Mouse (Mus musculus): ENCODE data around the gene Gch1. TPM values are rescaled to one million over a fixed set of nuclear protein-coding genes. Genes with fewer than 3 reads are reported as not detected.
A peak's percentile ranks its signal among the peaks of the same experiment; 100 is the strongest.

The Gch1 gene
- total RNA-seq (2018; cell fraction: chromatin; rRNA removed) = 100 to 1,000 TPM in 14 of 26 experiments, 10 to 100 TPM in 12; 20.2 to 380 (median 117) TPM
- total RNA-seq (2018; cell fraction: cytosol; rRNA removed) = 10 to 100 TPM; 11.3 to 73.2 (median 26.9) TPM
- total RNA-seq (2018; cell fraction: nucleus; rRNA removed) = 100 to 1,000 TPM in 15 of 26 experiments, 10 to 100 TPM in 11; 20.7 to 309 (median 108) TPM
- polyA plus RNA-seq (2018) = 5.9 to 18.8 TPM (median 16.6 TPM) in 3 replicates

DNA sequence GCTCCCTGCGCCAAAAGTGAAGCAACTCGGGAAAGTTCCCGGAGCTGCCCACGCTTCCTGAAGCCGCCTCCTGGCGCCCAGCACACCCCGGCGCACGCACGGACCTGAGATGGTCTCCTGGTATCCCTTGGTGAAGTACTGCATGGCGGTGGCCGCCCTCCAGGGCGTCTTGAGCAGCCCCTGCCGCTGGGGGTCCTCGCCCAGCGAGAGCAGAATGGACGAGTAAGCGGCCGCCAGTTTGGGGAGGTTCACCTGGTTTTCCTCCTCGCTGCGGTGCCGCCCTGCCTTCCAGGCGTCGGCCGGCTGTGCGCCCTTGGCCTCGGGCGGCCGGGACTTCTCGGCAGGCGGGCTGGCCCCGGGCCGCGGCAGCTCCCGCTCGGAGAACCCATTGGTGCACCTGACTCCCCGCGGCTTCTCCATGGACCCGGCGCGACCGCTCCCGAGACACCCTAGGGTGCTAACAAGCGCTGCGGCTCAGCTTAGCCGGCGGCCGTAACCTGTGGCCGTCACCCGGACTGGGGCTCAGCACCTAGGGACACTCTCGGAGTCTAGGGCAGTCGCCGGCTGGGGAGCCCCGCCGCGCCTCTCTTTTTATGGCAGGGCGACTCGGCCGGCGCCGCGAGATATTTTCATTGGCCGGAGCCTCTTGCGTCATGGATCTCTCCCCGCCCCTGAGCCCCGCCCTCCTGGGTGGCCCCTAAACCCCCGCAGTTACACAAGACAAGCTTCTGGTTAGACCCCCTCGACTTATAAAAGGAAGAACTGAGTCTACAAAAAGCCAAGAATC, at the start of gene Gch1:
Gene Gch1, minus strand, starts transcription at position 566 of the 787 bp plus-strand sequence.
- under 1% methylated on average over 68 of the region's 68 CpGs for WGBS (ENCODE audit: missing documents)
- H3K4me3 ChIP-seq (ENCODE audit: inconsistent target) = peak within 1 kb of the TSS; percentile 72
- H3K36me3 ChIP-seq (ENCODE audit: inconsistent target) = peaks cover 10% of the 10 kb centered on the region; the same call in 1 of the 2 replicates
- peak within 1 kb of the TSS; percentile 82 for H3K27ac ChIP-seq
- peaks cover 44% of the 10 kb centered on the region for H3K79me2 ChIP-seq (ENCODE audit: inconsistent target)

DNA sequence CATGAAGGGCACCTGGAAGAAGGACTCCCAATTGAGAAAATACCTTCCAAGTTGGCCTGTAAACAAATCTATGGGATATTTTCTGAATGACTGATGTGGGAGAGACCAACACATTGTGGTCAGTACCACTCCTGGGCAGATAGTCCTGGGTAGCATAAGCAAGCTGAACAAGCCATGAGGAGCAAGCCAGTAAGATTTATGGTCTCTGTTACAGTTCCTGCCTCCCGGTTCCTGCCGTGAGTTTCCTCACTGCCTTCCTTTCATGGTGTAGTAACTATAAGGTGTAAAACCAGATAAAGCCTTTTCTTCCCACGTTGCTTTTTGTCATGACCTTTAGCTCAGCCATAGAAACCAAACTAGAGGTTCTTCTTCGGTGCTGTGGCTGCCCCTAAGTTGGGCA, 48.1 kb upstream of the Gch1 start:
- H3K27ac ChIP-seq = no peak overlapping the region
- 91% methylated on average over 4 of the region's 4 CpGs for WGBS (ENCODE audit: missing documents)
- H3K79me2 ChIP-seq (ENCODE audit: inconsistent target) = no peaks in the 10 kb centered on the region
- H3K36me3 ChIP-seq (ENCODE audit: inconsistent target) = 0 out of 2 replicates have a peak, but pooled peaks cover 4% of the 10 kb centered on the region
- H3K4me3 ChIP-seq (ENCODE audit: inconsistent target) = no peak overlapping the region

DNA sequence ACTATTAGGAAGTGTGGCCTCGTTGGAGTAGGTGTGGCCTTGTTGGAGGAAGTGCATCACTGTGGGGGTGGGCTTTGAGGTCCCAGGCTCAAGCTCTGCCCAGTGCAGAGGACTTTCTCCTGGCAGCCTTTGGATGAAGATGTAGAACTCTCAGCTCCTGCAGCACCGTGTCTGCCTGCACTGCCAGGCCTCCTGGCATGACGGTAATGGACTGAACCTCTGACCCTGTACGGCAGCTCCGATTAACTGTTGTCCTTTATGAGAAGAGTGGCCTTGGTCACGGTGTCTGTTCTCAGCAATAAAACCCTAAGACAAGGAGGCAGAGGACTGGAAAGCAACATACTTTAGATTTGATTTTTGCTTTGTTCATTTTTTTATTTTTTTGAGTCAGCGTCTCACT, 47.3 kb upstream of the Gch1 start:
- 92% methylated on average over 7 of the region's 7 CpGs for WGBS (ENCODE audit: missing documents)
- Histone ChIP-seq H3K27ac (no peak overlapping the region), H3K4me3 (ENCODE audit: inconsistent target) (no peak overlapping the region), H3K79me2 (ENCODE audit: inconsistent target) (no peaks in the 10 kb centered on the region), H3K36me3 (ENCODE audit: inconsistent target) (0 out of 2 replicates have a peak, but pooled peaks cover 3% of the 10 kb centered on the region)

DNA sequence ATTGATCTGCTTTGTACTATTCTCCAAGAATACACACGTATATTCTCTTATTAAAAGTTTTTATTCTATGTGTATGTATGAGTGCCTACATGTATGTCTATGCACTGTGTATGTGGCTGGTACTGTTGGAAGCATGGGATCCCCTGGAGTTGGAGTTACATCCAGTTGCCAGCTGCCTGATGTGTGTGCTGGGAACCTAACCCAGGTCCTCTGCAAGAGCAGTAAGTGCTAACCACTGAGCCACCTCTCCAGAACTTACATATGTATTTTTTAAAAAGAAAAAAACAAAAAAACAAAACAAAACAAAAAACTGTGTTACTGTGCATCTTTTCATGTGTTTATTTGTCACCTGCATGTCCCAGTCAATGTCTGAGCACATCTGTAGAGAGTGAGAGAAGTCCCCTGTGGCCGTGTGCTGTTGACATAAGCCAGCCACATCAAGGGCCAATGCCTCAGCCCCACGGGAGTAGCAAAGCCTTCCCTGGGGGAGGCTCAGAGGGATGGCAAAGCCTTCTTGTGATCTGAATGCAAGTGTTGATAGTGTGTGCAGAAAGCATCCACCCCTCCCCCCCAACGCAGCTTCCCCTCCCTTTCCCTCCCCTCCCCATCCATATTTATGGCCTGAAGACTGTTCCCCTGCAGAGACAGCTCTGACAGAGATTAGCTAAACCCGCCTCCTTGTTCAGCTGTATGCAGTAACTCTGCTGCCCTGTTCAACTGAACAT, 45.5 kb upstream of the Gch1 start:
- no peaks in the 10 kb centered on the region for H3K79me2 ChIP-seq (ENCODE audit: inconsistent target)
- H3K4me3 ChIP-seq (ENCODE audit: inconsistent target) = no peak overlapping the region
- WGBS (ENCODE audit: missing documents) = 90% methylated on average over 4 of the region's 5 CpGs
- no peaks in the 10 kb centered on the region for H3K36me3 ChIP-seq (ENCODE audit: inconsistent target)
- no peak overlapping the region for H3K27ac ChIP-seq

DNA sequence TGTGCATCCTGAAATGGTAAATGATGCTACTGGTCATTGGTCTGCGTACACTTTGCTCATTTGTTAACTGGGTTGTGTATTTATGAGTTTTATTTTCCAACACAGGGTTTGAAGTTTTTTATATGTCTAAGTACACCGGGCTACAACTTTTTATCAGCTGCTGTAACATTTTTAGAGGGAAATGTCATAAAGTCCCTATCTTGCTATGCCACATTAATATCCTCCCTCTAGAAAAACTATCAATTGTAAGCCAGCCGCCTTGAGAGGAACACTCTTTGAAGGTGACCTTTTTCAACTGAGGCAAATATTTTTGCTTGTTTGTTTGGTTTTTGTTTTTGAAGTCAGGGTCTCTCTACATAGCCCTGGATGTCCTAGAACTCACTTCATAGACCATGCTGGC, 44.8 kb upstream of the Gch1 start:
- Histone ChIP-seq H3K27ac (no peak overlapping the region), H3K36me3 (ENCODE audit: inconsistent target) (no peaks in the 10 kb centered on the region), H3K79me2 (ENCODE audit: inconsistent target) (no peaks in the 10 kb centered on the region), H3K4me3 (ENCODE audit: inconsistent target) (no peak overlapping the region)
- WGBS (ENCODE audit: missing documents) = 97% methylated on average over 3 of the region's 3 CpGs

DNA sequence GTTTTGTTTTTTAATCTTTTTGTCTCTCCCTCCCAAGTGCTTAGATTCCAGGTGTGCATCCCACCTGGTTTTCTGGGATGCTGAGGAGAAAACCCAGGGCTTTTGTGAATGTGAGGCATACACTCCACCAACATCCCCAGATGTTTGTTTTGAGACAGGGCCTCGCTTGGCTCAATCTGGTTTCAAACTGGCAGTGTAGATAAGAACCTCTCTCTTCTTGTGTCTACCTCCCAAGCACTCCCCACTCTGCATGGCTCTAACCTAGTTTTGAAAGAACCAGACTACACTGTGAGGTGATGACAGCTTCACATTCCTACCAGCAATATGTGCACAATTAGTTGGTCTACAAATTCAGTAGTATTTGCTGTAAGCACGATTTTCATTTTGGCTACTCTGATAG, 44.4 kb upstream of the Gch1 start:
- H3K27ac ChIP-seq = no peak overlapping the region
- H3K79me2 ChIP-seq (ENCODE audit: inconsistent target) = no peaks in the 10 kb centered on the region
- no peaks in the 10 kb centered on the region for H3K36me3 ChIP-seq (ENCODE audit: inconsistent target)
- WGBS (ENCODE audit: missing documents) = 90% methylated on average over 2 of the region's 2 CpGs
- H3K4me3 ChIP-seq (ENCODE audit: inconsistent target) = no peak overlapping the region

DNA sequence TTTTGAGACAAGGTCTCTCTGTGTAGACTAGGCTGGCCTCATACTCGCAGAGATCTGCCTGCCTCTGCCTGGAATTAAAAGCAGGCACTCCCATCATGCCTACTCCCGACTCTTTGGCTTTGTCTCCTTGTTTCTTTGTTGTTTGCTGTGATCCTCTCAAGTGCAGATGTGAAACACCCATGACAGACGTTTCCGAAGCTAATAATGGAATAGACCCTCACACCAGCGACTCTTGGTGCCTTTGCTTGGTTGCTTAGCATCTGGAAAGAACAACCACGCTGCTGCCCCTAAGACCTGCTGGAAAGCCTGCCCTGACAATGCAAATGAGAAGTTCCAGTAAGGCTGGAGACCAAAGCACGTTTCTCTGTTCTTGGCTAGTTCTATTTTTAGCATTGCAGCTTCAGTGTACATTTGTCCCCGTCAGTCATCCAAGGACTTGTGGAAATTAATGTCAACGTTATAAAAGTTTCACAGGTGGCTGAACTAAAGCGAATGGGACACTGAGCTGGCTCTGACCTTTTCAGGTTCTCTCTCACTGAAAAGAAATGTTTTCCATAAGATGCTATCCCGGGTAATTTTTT, 40.7 kb upstream of the Gch1 start:
- no peak overlapping the region for H3K27ac ChIP-seq
- no peaks in the 10 kb centered on the region for H3K79me2 ChIP-seq (ENCODE audit: inconsistent target)
- H3K4me3 ChIP-seq (ENCODE audit: inconsistent target) = no peak overlapping the region
- 59% methylated on average over 11 of the region's 11 CpGs for WGBS (ENCODE audit: missing documents)
- no peaks in the 10 kb centered on the region for H3K36me3 ChIP-seq (ENCODE audit: inconsistent target)

DNA sequence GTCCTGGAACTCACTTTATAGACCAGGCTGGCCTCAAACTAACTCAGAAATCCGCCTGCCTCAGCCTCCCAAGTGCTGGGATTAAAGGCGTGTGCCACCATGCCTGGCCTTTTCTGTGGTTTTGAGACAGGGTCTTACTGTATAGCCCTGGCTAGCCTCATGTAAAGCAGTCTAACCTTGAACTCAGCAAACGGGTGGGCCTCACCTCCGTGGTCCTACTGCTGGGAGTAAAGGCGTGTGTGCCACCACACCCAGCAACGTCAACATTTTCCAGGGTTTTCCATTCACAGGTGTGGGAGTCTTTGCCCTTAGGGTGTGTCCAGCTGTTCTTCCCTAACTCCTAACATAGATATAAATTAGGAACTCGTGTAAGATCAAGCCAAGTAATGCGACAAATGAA, 36.7 kb upstream of the Gch1 start:
- Histone ChIP-seq H3K36me3 (ENCODE audit: inconsistent target) (no peaks in the 10 kb centered on the region), H3K27ac (no peak overlapping the region), H3K79me2 (ENCODE audit: inconsistent target) (no peaks in the 10 kb centered on the region), H3K4me3 (ENCODE audit: inconsistent target) (no peak overlapping the region)
- 97% methylated on average over 8 of the region's 8 CpGs for WGBS (ENCODE audit: missing documents)

DNA sequence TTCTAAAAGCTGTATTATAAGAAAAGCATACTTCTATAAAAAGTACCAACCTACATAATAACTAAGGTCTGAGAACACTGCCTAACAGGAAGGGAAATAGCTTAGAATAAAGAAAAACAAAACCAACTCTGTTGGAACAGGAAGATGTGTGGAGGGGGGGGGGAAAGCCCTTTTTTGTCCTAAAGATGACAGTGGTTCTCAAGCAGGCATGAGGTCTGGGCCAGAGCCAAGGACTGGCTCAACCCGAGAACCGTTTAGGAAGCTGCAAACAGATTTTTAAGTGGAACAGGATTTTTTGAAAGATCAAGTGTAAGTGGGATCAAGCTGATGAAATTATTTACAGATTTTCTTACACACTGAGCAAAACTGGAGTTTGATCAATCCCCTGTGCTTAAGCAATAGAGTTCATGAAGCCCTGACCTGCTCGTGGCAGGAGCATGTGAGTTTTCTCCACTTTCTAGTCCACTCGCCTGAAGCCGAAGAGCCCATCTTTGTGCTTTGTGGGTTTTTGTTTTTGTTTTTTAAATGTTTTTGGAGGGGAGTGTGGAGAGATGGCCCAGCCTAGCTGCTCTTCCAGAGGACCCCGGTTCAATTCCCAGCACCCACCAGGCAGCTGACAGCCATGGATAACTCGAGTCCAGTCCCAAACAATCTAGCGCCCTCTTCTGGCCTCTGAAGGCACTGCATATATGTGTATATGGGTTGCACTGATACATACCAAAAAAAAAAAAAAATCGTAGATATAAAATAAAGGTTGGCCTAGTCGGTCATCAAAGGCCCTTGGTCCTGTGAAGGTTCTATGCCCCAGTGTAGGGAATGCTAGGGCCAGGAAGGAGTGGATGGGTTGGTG, 35.5 kb upstream of the Gch1 start:
- WGBS (ENCODE audit: missing documents) = 69% methylated on average over 9 of the region's 10 CpGs
- Histone ChIP-seq H3K79me2 (ENCODE audit: inconsistent target) (no peaks in the 10 kb centered on the region), H3K4me3 (ENCODE audit: inconsistent target) (no peak overlapping the region), H3K36me3 (ENCODE audit: inconsistent target) (no peaks in the 10 kb centered on the region), H3K27ac (no peak overlapping the region)

DNA sequence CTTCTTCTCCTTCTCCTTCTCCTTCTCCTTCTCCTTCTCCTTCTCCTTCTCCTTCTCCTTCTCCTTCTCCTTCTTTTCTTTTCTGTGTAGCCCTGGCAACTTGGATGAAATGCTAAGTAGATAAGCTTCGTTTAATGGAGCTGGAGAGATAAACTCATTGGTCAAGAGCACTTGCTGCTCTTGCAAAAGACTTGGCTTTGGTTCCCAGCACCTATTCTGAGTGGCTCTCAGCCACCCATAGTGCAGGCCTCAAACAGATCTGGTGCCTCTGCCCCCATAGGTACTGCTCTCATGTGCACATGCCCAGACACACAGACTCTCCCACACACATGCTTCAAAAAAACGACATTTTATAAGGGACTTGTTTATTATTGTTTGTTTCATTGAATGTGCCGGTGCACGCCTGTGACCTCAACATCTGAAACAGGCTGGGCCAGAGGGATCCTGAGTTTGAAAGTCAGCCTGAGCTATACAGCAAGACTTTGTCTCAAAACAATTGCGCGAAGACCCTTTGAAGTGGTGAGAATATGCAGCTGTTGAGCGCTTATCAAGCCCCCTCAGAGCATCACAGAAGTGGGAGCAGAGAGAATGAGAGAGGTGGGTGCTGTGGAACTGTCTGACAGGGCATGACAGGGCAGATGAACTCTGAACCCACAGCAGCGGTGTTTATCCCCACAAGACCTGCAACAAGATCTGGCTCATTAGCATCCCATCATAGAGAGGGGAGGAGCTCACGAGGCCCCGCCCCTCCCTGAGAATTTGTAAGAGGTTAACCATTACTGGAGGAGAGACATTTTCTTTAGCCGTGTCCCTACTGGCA, 33.6 kb upstream of the Gch1 start:
- Histone ChIP-seq H3K36me3 (ENCODE audit: inconsistent target) (no peaks in the 10 kb centered on the region), H3K27ac (no peak overlapping the region), H3K4me3 (ENCODE audit: inconsistent target) (no peak overlapping the region), H3K79me2 (ENCODE audit: inconsistent target) (no peaks in the 10 kb centered on the region)
- WGBS (ENCODE audit: missing documents) = 93% methylated on average over 10 of the region's 11 CpGs

DNA sequence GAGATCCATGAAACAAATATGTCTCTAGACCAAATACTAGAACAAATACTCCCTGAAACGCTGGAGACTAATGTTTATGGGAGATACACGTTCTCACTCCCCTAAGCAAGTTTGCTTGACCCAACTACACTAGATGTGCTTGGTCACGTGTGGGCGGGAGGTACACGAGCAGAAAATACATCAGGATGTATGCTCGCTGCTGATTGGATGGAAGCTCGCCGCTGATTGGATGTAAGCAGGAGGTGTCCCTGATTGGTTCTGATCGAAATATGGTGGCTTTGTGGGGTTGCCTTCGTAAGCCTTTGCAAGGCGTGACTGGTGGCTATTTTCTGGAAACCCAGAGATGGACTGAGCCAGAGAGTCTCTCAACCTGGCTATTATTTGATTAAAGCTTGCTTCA, 32.4 kb upstream of the Gch1 start:
- 93% methylated on average over 11 of the region's 11 CpGs for WGBS (ENCODE audit: missing documents)
- no peaks in the 10 kb centered on the region for H3K79me2 ChIP-seq (ENCODE audit: inconsistent target)
- no peaks in the 10 kb centered on the region for H3K36me3 ChIP-seq (ENCODE audit: inconsistent target)
- no peak overlapping the region for H3K27ac ChIP-seq
- H3K4me3 ChIP-seq (ENCODE audit: inconsistent target) = no peak overlapping the region

DNA sequence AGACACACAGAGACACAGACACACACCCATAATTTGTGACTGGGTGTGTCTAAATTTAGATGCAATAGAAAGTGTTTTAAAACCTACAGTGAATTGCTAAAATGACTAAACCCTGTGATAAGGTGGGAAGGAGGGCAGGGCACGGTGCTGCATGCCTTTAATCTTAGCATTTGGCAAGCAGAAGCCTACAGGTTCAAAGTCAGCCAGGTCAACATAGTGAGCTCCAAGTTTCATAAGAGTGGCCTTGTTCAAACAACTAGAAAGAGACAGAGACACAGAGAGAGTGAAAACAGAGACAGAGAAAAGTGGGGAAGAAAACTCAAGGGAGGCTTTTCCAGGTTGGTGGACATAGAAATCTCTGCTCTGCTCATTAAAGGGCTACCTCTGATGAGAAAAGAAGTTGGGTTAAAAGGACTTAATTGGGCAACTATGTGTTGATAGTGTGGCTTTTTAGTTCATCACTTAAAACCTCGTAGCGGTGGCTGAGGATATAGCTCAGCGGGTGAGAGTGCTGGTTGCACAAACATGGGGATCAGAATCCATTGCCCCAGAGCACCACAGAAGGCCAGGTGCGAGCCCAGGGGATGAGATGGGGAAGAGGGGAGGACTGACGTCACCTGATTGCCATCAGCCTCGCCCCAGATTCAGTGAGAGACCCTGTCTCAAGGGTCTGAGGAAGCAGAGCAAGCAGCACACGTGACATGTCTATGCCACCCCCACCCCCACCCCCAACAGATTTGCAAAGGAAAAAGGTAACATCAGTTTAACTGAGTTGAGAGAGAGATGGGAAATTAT, 31.2 kb upstream of the Gch1 start:
- Histone ChIP-seq H3K27ac (no peak overlapping the region), H3K36me3 (ENCODE audit: inconsistent target) (no peaks in the 10 kb centered on the region), H3K79me2 (ENCODE audit: inconsistent target) (no peaks in the 10 kb centered on the region), H3K4me3 (ENCODE audit: inconsistent target) (no peak overlapping the region)
- WGBS (ENCODE audit: missing documents) = 93% methylated on average over 8 of the region's 8 CpGs

Data from macrophage (primary cell).